Mouse (Mus musculus): ENCODE results near the gene Banp. TPM values are rescaled to one million over a fixed set of nuclear protein-coding genes. Genes with fewer than 3 reads are reported as not detected.

Banp gene
- 42.5 TPM for polyA plus RNA-seq (2017; shearing (Covaris generic))

DNA sequence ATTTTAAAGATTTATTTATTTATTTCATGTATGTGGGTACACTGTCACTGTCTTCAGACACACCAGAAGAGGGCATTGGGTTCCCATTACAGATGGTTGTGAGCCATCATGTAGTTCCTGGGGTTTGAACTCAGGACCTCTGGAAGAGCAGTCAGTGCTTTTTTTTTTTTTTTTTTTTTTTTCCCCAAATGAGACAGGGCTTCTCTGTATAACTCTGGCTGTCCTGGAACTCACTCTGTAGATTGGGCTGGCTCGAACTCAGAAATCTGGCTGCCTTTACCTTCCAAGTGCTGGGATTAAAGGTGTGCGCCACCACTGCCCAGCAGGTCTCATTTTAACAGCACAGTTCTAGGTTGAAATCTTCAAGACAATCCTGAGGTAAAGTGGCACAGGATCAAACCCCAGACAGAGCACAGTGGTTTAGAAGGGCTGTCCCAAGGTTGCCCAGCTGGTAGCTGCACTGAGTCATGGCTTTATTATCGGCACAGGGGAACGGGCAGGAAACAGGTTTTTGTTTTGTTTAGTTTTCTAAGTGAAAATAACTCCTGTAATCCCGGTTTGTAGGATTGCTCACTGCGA is at the start of gene Banp:
Banp (plus strand) TSS at position 529 of the 579 bp plus-strand sequence.

DNA sequence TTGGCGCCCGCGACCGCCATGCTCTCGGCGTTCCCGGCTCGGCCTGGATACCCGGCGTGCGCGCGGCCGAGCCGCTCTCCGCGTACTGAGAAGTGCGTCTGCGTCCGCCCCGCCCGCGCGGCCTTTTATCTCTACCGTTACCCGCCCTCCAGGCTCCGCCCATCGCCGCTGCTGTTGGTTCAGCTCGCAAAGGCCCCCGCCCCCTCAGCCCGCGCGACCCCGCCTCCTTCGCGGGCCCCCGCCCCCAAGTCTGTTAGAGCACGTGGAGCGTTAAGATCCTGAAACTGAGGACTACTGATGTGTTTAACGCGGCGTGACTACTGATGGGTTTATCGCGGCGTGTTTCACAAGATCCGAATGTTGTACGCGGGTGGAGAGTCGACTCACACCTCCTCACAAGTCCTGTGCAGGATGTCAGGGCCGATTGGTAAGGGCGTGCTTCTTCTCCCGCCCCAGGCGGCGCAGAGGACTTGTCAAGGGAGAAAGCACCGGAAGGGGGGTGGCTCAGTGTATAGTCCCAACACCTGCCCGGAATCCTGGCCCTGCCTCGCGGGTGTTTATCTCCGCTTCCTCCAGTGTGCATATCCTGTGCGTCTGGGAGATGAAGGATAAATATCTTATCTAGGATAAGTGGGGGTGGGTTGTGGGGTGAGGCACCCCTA is 41.8 kb upstream of the Banp start, which contains the start of gene Slc7a5:
Slc7a5 (minus strand) TSS at position 108 of the 662 bp plus-strand sequence.

DNA sequence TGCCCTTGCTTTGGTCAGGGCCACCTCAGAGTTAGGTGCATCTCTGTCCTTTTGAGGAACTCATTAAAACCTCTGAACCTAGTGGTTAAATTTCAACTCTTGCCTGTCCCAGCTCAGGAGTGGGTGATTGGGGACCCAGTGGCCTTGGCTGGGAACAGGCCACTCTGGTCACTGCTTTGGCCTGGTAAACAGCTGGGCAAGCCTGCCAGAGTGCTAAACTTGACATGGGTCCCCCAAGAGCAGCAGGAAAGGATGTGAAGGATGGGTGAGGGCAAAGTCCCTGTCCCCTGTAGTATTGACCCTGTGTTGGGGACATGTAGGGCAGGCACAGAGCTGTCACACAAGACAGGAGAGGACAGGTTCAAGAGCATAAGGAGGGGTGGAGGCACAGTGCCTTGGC is 4.7 kb upstream of the Banp start, which contains the start of gene Car5a:
Car5a (minus strand) TSS at position 74 of the 400 bp plus-strand sequence.

Other genes with a start within 250 kb of the Banp start
- gene Jph3, start 220.1 kb upstream of the Banp start, polyA plus RNA-seq (2017; shearing (Covaris generic)): 0.26 TPM
- gene Klhdc4, start 120.2 kb upstream of the Banp start, polyA plus RNA-seq (2017; shearing (Covaris generic)): 43.8 TPM
- 2.6 TPM for gene Slc7a5, start 42.1 kb upstream of the Banp start, polyA plus RNA-seq (2017; shearing (Covaris generic))
- not detected for gene Car5a, start 4.8 kb upstream of the Banp start, polyA plus RNA-seq (2017; shearing (Covaris generic))

All from CD4-positive, CD25-positive, alpha-beta regulatory T cell, adult 9 weeks (primary cell).